Mouse (Mus musculus) erythroblast, embryonic 14.5 days (primary cell): ENCODE data around the gene Dnph1.

Experiments
- GATA1 ChIP-seq: IDR thresholded peaks from 2 replicates; pipeline ENCODE4 v1.6.1; 2012; ENCODE audit warnings: low read length, inconsistent platforms, mixed read lengths
- TAL1 ChIP-seq: IDR thresholded peaks from 3 replicates; pipeline ENCODE4 v1.6.1; 2012; ENCODE audit warnings: low read length, inconsistent platforms, mixed read lengths

- TF ChIP-seq GATA1 (no peak), TAL1 (no peak)
Measured at GRCm38 (mm10) chr17:46477286-46477685, 19.2 kb upstream of the Dnph1 start.
